Mouse (Mus musculus): ENCODE measurements at regions not wholly inside any gene's neighbourhood (a gene's known extent, or its start where the extent isn't known, plus 50 kb on each side); places are given as distances from the start of the nearest gene placed in this dataset.
A peak's percentile ranks its signal among the peaks of the same experiment; 100 is the strongest.
"Not testable (repeated sequence)": the region's sequence is repeated elsewhere in the genome, so short reads cannot be mapped to it uniquely, and the experiment has no call there.

GRCm38 (mm10) chr11:40510325-40511239 is 184.4 kb downstream of the Mat2b start:
- DNase-seq (ENCODE audit: low spot score) = no peak

- DNase-seq (ENCODE audit: low spot score) = no peak
Measured at GRCm38 (mm10) chr11:40491599-40491998, 203.4 kb downstream of the Mat2b start.

GRCm38 (mm10) chr11:40478171-40478570 is 216.8 kb downstream of the Mat2b start:
- not testable (repeated sequence) for DNase-seq (ENCODE audit: low spot score)

GRCm38 (mm10) chr11:40477294-40477693 is 217.7 kb downstream of the Mat2b start:
- DNase-seq (ENCODE audit: low spot score) = no peak

- DNase-seq (ENCODE audit: low spot score) = peak; percentile 73
Measured at GRCm38 (mm10) chr11:40469080-40469705, 225.8 kb downstream of the Mat2b start.

GRCm38 (mm10) chr11:40456571-40456970 is 238.4 kb downstream of the Mat2b start:
- no peak for DNase-seq (ENCODE audit: low spot score)

- DNase-seq (ENCODE audit: low spot score) = not testable (repeated sequence)
Measured at GRCm38 (mm10) chr11:40454994-40455393, 240.0 kb downstream of the Mat2b start.

- peak; percentile 22 for DNase-seq (ENCODE audit: low spot score)
Measured at GRCm38 (mm10) chr11:40446846-40447245, 248.2 kb downstream of the Mat2b start.

- DNase-seq (ENCODE audit: low spot score) = no peak
Measured at GRCm38 (mm10) chr11:40434002-40434401, 261.0 kb downstream of the Mat2b start.

GRCm38 (mm10) chr11:40428858-40429257 is 266.1 kb downstream of the Mat2b start:
- no peak for DNase-seq (ENCODE audit: low spot score)

GRCm38 (mm10) chr11:40424316-40424715 is 270.7 kb downstream of the Mat2b start:
- no peak for DNase-seq (ENCODE audit: low spot score)

- DNase-seq (ENCODE audit: low spot score) = no peak
Measured at GRCm38 (mm10) chr11:40407571-40407970, 287.4 kb downstream of the Mat2b start.

- peak; percentile 37 for DNase-seq (ENCODE audit: low spot score)
Measured at GRCm38 (mm10) chr11:40402249-40402648, 292.8 kb downstream of the Mat2b start.

GRCm38 (mm10) chr11:40397453-40398104 is 297.4 kb downstream of the Mat2b start:
- no peak for DNase-seq (ENCODE audit: low spot score)

GRCm38 (mm10) chr11:40395331-40395730 is 299.7 kb downstream of the Mat2b start:
- DNase-seq (ENCODE audit: low spot score) = no peak

- no peak for DNase-seq (ENCODE audit: low spot score)
Measured at GRCm38 (mm10) chr11:40394864-40395266, 300.1 kb downstream of the Mat2b start.

GRCm38 (mm10) chr11:40394283-40394758 is 300.7 kb downstream of the Mat2b start:
- DNase-seq (ENCODE audit: low spot score) = no peak

- peak; percentile 23 for DNase-seq (ENCODE audit: low spot score)
Measured at GRCm38 (mm10) chr11:40380696-40381095, 314.3 kb downstream of the Mat2b start.

- DNase-seq (ENCODE audit: low spot score) = no peak
Measured at GRCm38 (mm10) chr11:40371696-40372095, 323.3 kb downstream of the Mat2b start.

- no peak for DNase-seq (ENCODE audit: low spot score)
Measured at GRCm38 (mm10) chr11:40366573-40366972, 328.4 kb downstream of the Mat2b start.

GRCm38 (mm10) chr11:40362530-40363185 is 332.3 kb downstream of the Mat2b start:
- DNase-seq (ENCODE audit: low spot score) = no peak

All from adipocyte (in vitro differentiated cells).